Mouse (Mus musculus): ENCODE data around the gene Traf1. TPM values are rescaled to one million over a fixed set of nuclear protein-coding genes. Genes with fewer than 3 reads are reported as not detected.

The Traf1 gene
- polyA plus RNA-seq, 1 experiment from 2014 or later: 4.4 TPM

GRCm38 (mm10) chr2:34895503-34896113 is 66.0 kb downstream of the Traf1 start:
- H3K4me1 ChIP-seq: 0 out of 2 replicates have a peak, but pooled peaks cover 3% of the 10 kb centered on the region
- H3K27ac ChIP-seq: no peak overlapping the region
- H3K4me3 ChIP-seq: no peak overlapping the region
- 84% methylated on average over 19 of the region's 19 CpGs for WGBS
- H3K27me3 ChIP-seq: peaks cover 6% of the 10 kb centered on the region; the same call in 1 of the 2 replicates
- H3K9ac ChIP-seq: no peak overlapping the region
- no peak for ATAC-seq (ENCODE audit: insufficient number of reproducible peaks, low FRiP score, low TSS enrichment, low read depth)
- H3K36me3 ChIP-seq: no peaks in the 10 kb centered on the region; the same call in 1 of the 2 replicates
- no peak overlapping the region for H3K4me2 ChIP-seq
- H3K9me3 ChIP-seq: no peaks in the 10 kb centered on the region

- Histone ChIP-seq H3K4me2 (no peak overlapping the region), H3K9me3 (no peaks in the 10 kb centered on the region), H3K4me3 (no peak overlapping the region), H3K9ac (no peak overlapping the region), H3K36me3 (no peaks in the 10 kb centered on the region; the same call in 1 of the 2 replicates), H3K4me1 (no peaks in the 10 kb centered on the region), H3K27ac (no peak overlapping the region), H3K27me3 (0 out of 2 replicates have a peak, but pooled peaks cover under 1% of the 10 kb centered on the region)
- no peak for ATAC-seq (ENCODE audit: insufficient number of reproducible peaks, low FRiP score, low TSS enrichment, low read depth)
- 66% methylated on average over 5 of the region's 5 CpGs for WGBS
These were observed 67.6 kb downstream of the Traf1 start for GRCm38 (mm10) chr2:34893950-34894349.

Other genes starting within 250 kb of the Traf1 start
- 84.6 and 85.5 TPM in 2 replicates for gene Gapvd1, start 206.5 kb downstream of the Traf1 start, polyA plus RNA-seq (2015; fragmentation: Nextera tagmentation; extraction: Ambion mirVana)
- gene Hspa5, start 189.8 kb downstream of the Traf1 start, polyA plus RNA-seq (2015; fragmentation: Nextera tagmentation; extraction: Ambion mirVana): 944 and 970 TPM in 2 replicates
- 39.7 and 41.1 TPM in 2 replicates for gene Rabepk, start 161.9 kb downstream of the Traf1 start, polyA plus RNA-seq (2015; fragmentation: Nextera tagmentation; extraction: Ambion mirVana)
- gene Fbxw2, start 135.5 kb downstream of the Traf1 start, polyA plus RNA-seq (2015; fragmentation: Nextera tagmentation; extraction: Ambion mirVana): 82.1 and 94.4 TPM in 2 replicates
- not detected in 2 replicates for gene Gm34653, start 128.8 kb downstream of the Traf1 start, polyA plus RNA-seq (2015; fragmentation: Nextera tagmentation; extraction: Ambion mirVana)
- 0.18 TPM in 1 of 2 replicates, not detected in the other for gene Cutal, start 87.4 kb downstream of the Traf1 start, polyA plus RNA-seq (2015; fragmentation: Nextera tagmentation; extraction: Ambion mirVana)
- 87.2 and 98.0 TPM in 2 replicates for gene Psmd5, start 86.8 kb downstream of the Traf1 start, polyA plus RNA-seq (2015; fragmentation: Nextera tagmentation; extraction: Ambion mirVana)
- gene Phf19, start 47.7 kb downstream of the Traf1 start, polyA plus RNA-seq (2015; fragmentation: Nextera tagmentation; extraction: Ambion mirVana): 7.3 TPM in 2 replicates
- 0.20 and 0.32 TPM in 2 replicates for gene Hc, start 99.7 kb upstream of the Traf1 start, polyA plus RNA-seq (2015; fragmentation: Nextera tagmentation; extraction: Ambion mirVana)
- 0.24 and 0.68 TPM in 2 replicates for gene AI182371, start 139.8 kb upstream of the Traf1 start, polyA plus RNA-seq (2015; fragmentation: Nextera tagmentation; extraction: Ambion mirVana)
- gene Cntrl, start 147.7 kb upstream of the Traf1 start, polyA plus RNA-seq (2015; fragmentation: Nextera tagmentation; extraction: Ambion mirVana): 20.1 and 20.3 TPM in 2 replicates
- 341 and 342 TPM in 2 replicates for gene Rab14, start 239.3 kb upstream of the Traf1 start, polyA plus RNA-seq (2015; fragmentation: Nextera tagmentation; extraction: Ambion mirVana)

Measured in limb, embryonic 15.5 days (tissue).